Mouse (Mus musculus) bone marrow, adult 2 months (tissue): ENCODE measurements around the gene Asb1. TPM values are rescaled to one million over a fixed set of nuclear protein-coding genes. Genes with fewer than 3 reads are reported as not detected.

Experiments used
- H3K27ac ChIP-seq: fragments of 200-500 bp; 2 replicates; pipeline ENCODE4 v1.5.1; 2012; ENCODE audit warnings: low read depth, mild to moderate bottlenecking, control low read depth, inconsistent platforms, low read length; ENCODE audit not compliant: control insufficient read depth, poor library complexity, insufficient read depth
- H3K4me1 ChIP-seq: fragments of 200-500 bp; 2 replicates; pipeline ENCODE4 v1.6.1; 2011; ENCODE audit warnings: low read length; ENCODE audit not compliant: control insufficient read depth, insufficient read depth
- H3K4me3 ChIP-seq: fragments of 200-500 bp; replicated peaks from 2 replicates; pipeline ENCODE3; 2011; ENCODE audit warnings: mild to moderate bottlenecking, low read depth, low read length, control low read depth; ENCODE audit not compliant: control insufficient read depth
- CTCF ChIP-seq: fragments of 200-500 bp; IDR thresholded peaks from 2 replicates; pipeline ENCODE4 v1.5.1; 2011; ENCODE audit warnings: low read length, control low read depth; ENCODE audit not compliant: control insufficient read depth, insufficient read depth
- POLR2A ChIP-seq: fragments of 200-500 bp; IDR thresholded peaks from 2 replicates; pipeline ENCODE4 v1.6.1; 2011; ENCODE audit warnings: low read depth, mild to moderate bottlenecking, control low read depth, low read length, borderline replicate concordance; ENCODE audit not compliant: control insufficient read depth
- WGBS: fragments of 180-500 bp; shearing (Covaris S2); methylation state at CpG from one replicate; pipeline ENCODE4 v1.1.7; 2018; 5-methylcytosine and 5-hydroxymethylcytosine counted together
- polyA plus RNA-seq: library from polyadenylated mRNA; stranded (reverse); fragments of >200 nt; gene quantifications from 2 replicates; pipeline ENCODE4 v1.2.4, GENCODE M21; 2011; ENCODE audit warnings: low replicate concordance; ENCODE audit not compliant: missing spikeins, insufficient read depth, insufficient read length

Asb1 gene
- polyA plus RNA-seq, 1 experiment: 40.9 TPM

GRCm38 (mm10) chr1:91580503-91580902, 40.2 kb downstream of the Asb1 start:
- WGBS: 4% methylated on average over 2 of the region's 2 CpGs
- Histone ChIP-seq H3K27ac (no peak overlapping the region), H3K4me3 (no peak overlapping the region), H3K4me1 (no peaks in the 10 kb centered on the region)
- no peak for TF ChIP-seq CTCF
- TF ChIP-seq POLR2A: no peak

GRCm38 (mm10) chr1:91581206-91581605, 40.9 kb downstream of the Asb1 start:
- Histone ChIP-seq H3K27ac (no peak overlapping the region), H3K4me1 (no peaks in the 10 kb centered on the region), H3K4me3 (no peak overlapping the region)
- TF ChIP-seq CTCF (no peak), POLR2A (no peak)
- 78% methylated on average over 2 of the region's 2 CpGs for WGBS

GRCm38 (mm10) chr1:91584969-91585835, 44.9 kb downstream of the Asb1 start:
- Histone ChIP-seq H3K27ac (no peak overlapping the region), H3K4me3 (no peak overlapping the region), H3K4me1 (no peaks in the 10 kb centered on the region)
- TF ChIP-seq CTCF (no peak), POLR2A (no peak)
- WGBS: 78% methylated on average over 17 of the region's 17 CpGs

GRCm38 (mm10) chr1:91589738-91590137, 49.4 kb downstream of the Asb1 start:
- Histone ChIP-seq H3K4me3 (no peak overlapping the region), H3K4me1 (no peaks in the 10 kb centered on the region), H3K27ac (no peak overlapping the region)
- TF ChIP-seq POLR2A: no peak
- TF ChIP-seq CTCF: no peak
- WGBS: 69% methylated on average over 6 of the region's 6 CpGs

- no peak for TF ChIP-seq POLR2A
- no peak for TF ChIP-seq CTCF
- Histone ChIP-seq H3K4me3 (no peak overlapping the region), H3K27ac (no peak overlapping the region), H3K4me1 (no peaks in the 10 kb centered on the region)
- WGBS: 81% methylated on average over 9 of the region's 9 CpGs
These were observed 55.2 kb downstream of the Asb1 start for GRCm38 (mm10) chr1:91595521-91596020.

GRCm38 (mm10) chr1:91597611-91598010, 57.3 kb downstream of the Asb1 start:
- Histone ChIP-seq H3K27ac (no peak overlapping the region), H3K4me3 (no peak overlapping the region), H3K4me1 (no peaks in the 10 kb centered on the region)
- WGBS: 67% methylated on average over 5 of the region's 5 CpGs
- TF ChIP-seq CTCF (no peak), POLR2A (no peak)

- WGBS: 43% methylated on average over 9 of the region's 9 CpGs
- H3K27ac ChIP-seq: no peak overlapping the region
These were observed 60.5 kb downstream of the Asb1 start for GRCm38 (mm10) chr1:91600671-91601361.

GRCm38 (mm10) chr1:91601362-91602096, 61.2 kb downstream of the Asb1 start:
- TF ChIP-seq CTCF (no peak), POLR2A (no peak)
- WGBS: 78% methylated on average over 2 of the region's 2 CpGs
- Histone ChIP-seq H3K27ac (no peak overlapping the region), H3K4me1 (no peaks in the 10 kb centered on the region), H3K4me3 (no peak overlapping the region)

More at GRCm38 (mm10) chr1:91600671-91601361, 60.5 kb downstream of the Asb1 start:
- H3K4me3 ChIP-seq: no peak overlapping the region
- TF ChIP-seq CTCF (no peak), POLR2A (no peak)
- H3K4me1 ChIP-seq: no peaks in the 10 kb centered on the region

GRCm38 (mm10) chr1:91605632-91606031, 65.3 kb downstream of the Asb1 start:
- WGBS: 69% methylated on average over 14 of the region's 14 CpGs
- no peak for TF ChIP-seq CTCF
- no peak for TF ChIP-seq POLR2A
- H3K4me1 ChIP-seq: no peaks in the 10 kb centered on the region
- no peak overlapping the region for H3K4me3 ChIP-seq
- no peak overlapping the region for H3K27ac ChIP-seq
